Mouse (Mus musculus): ENCODE results near the gene Gm815. TPM values are rescaled to one million over a fixed set of nuclear protein-coding genes. Genes with fewer than 3 reads are reported as not detected.

Gene Gm815
- total and polyA plus RNA-seq, 3 experiments, result not detected

DNA sequence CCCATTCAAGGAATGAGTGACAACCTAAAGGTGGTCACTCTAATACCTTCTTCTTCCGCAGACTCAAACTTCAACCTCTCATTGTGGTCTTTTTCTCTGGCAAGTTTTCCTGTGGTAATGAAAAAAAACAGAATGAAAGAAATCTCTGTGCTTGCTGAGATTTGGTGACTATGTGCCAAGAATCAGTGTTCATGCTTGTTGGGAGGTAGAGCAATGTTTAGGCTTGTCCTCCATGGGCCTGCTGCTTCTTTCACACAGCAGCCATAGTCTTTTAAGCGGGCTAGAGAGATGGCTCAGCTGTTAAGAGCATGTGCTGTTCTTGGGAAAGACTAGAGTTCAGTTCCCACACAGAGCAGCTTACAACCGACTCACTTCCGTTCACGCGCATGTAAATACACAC, 41.8 kb upstream of the Gm815 start:
- no peak for DNase-seq (ENCODE audit: low read depth, low spot score)
- Histone ChIP-seq H3K27ac (ENCODE audit: control insufficient read depth, low read depth, low read length) (no peak overlapping the region), H3K9ac (ENCODE audit: control insufficient read depth, low read depth, low read length, poor library complexity, severe bottlenecking) (no peak overlapping the region), H3K27me3 (ENCODE audit: control insufficient read depth in 1 of 2, insufficient read depth in 2 of 2, low read length in 2 of 2) (no peaks in the 10 kb centered on the region), H3K4me1 (ENCODE audit: control insufficient read depth in 1 of 2, insufficient read depth in 2 of 2, low read length in 2 of 2) (peaks cover 0 to 3% of the 10 kb centered on the region in 2 experiments; a peak in 1 of 4 replicates), H3K9me3 (replicated peaks; ENCODE audit: insufficient read depth, low read length) (no peaks in the 10 kb centered on the region), H3K36me3 (ENCODE audit: control insufficient read depth in 1 of 2, insufficient read depth in 2 of 2, low read length in 2 of 2) (no peaks in the 10 kb centered on the region), H3K79me2 (ENCODE audit: control insufficient read depth, insufficient read depth, low read length, poor library complexity) (no peaks in the 10 kb centered on the region), H3K4me3 (ENCODE audit: control insufficient read depth in 1 of 2, insufficient read depth in 1 of 2, low read depth in 2 of 2, low read length in 2 of 2) (no peak overlapping the region)
- TF ChIP-seq POLR2A (IDR thresholded peaks at IDR 0.05; ENCODE audit: control insufficient read depth in 1 of 2, insufficient read depth in 1 of 2, low read depth in 1 of 2, low read length in 2 of 2, poor library complexity in 1 of 2) (no peak), ZC3H11A (IDR thresholded peaks at IDR 0.05; ENCODE audit: low read depth, low read length) (no peak), RCOR1 (IDR thresholded peaks at IDR 0.05; ENCODE audit: low read depth, low read length) (0 out of 2 replicates have a peak, but pooled peaks have one; percentile 25), ZMIZ1 (IDR thresholded peaks at IDR 0.05; ENCODE audit: low read depth, low read length) (no peak), CHD2 (IDR thresholded peaks at IDR 0.05; ENCODE audit: low read length) (no peak), ZKSCAN1 (IDR thresholded peaks at IDR 0.05; ENCODE audit: low read depth, low read length) (no peak), SIN3A (IDR thresholded peaks at IDR 0.05; ENCODE audit: low read length) (no peak)

DNA sequence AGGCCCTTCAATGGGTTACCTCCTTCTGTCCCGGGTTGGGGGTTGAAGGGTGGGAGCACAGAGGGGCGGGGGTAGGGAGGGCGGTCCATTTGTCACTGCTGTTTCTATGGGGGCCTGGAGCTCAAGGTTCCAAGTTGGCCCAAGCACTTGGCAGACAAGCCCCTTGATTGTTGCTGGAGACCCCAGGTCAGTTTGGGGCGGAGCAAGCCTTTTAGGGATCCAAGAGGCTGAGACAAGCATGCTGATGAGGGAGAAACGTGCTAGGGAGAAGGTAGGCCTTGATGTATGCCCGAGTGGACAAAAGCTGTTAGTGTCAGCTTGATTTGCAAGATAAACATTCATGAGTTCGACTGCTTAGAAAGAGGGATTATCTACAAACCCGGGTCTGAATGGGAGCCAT, 40.9 kb upstream of the Gm815 start:
- Histone ChIP-seq H3K4me3 (ENCODE audit: control insufficient read depth in 1 of 2, insufficient read depth in 1 of 2, low read depth in 2 of 2, low read length in 2 of 2) (peak overlapping the region in 1 of 2 experiments; percentile 8; a peak in 1 of 4 replicates), H3K36me3 (ENCODE audit: control insufficient read depth in 1 of 2, insufficient read depth in 2 of 2, low read length in 2 of 2) (peaks cover 0 to 2% of the 10 kb centered on the region in 2 experiments; a peak in 2 of 4 replicates), H3K9ac (ENCODE audit: control insufficient read depth, low read depth, low read length, poor library complexity, severe bottlenecking) (no peak overlapping the region), H3K9me3 (replicated peaks; ENCODE audit: insufficient read depth, low read length) (no peaks in the 10 kb centered on the region), H3K4me1 (ENCODE audit: control insufficient read depth in 1 of 2, insufficient read depth in 2 of 2, low read length in 2 of 2) (peaks cover 0 to 3% of the 10 kb centered on the region in 2 experiments; a peak in 1 of 4 replicates), H3K27me3 (ENCODE audit: control insufficient read depth in 1 of 2, insufficient read depth in 2 of 2, low read length in 2 of 2) (no peaks in the 10 kb centered on the region), H3K79me2 (ENCODE audit: control insufficient read depth, insufficient read depth, low read length, poor library complexity) (no peaks in the 10 kb centered on the region), H3K27ac (ENCODE audit: control insufficient read depth, low read depth, low read length) (no peak overlapping the region)
- no peak for DNase-seq (ENCODE audit: low read depth, low spot score)
- TF ChIP-seq MAZ (IDR thresholded peaks at IDR 0.05; ENCODE audit: low read depth, low read length), result no peak
- no peak for TF ChIP-seq ETS1 (IDR thresholded peaks at IDR 0.05; ENCODE audit: low read depth, low read length)
- TF ChIP-seq CTCF (IDR thresholded peaks at IDR 0.05 in 2 of 3, conservative IDR thresholded peaks at IDR 0.05 in 1 of 3; ENCODE audit: control insufficient read depth in 1 of 3, insufficient read depth in 1 of 3, low read depth in 2 of 3, low read length in 3 of 3, poor library complexity in 1 of 3, severe bottlenecking in 1 of 3), result no peak
- TF ChIP-seq ELF1 (IDR thresholded peaks at IDR 0.05; ENCODE audit: low read depth, low read length), result no peak
- TF ChIP-seq UBTF (IDR thresholded peaks at IDR 0.05; ENCODE audit: borderline replicate concordance, insufficient read depth, low read depth, low read length), result no peak
- no peak for TF ChIP-seq EP300 (IDR thresholded peaks at IDR 0.05; ENCODE audit: low read depth in 1 of 2, low read length in 2 of 2)
- no peak for TF ChIP-seq GABPA (IDR thresholded peaks at IDR 0.05; ENCODE audit: low read depth, low read length)
- TF ChIP-seq RCOR1 (IDR thresholded peaks at IDR 0.05; ENCODE audit: low read depth, low read length), result no peak
- TF ChIP-seq CHD1 (IDR thresholded peaks at IDR 0.05; ENCODE audit: low read depth, low read length), result no peak
- no peak for TF ChIP-seq HCFC1 (IDR thresholded peaks at IDR 0.05; ENCODE audit: low read depth, low read length)
- no peak for TF ChIP-seq USF2 (IDR thresholded peaks at IDR 0.05; ENCODE audit: borderline replicate concordance in 1 of 2, insufficient read depth in 1 of 2, low read depth in 1 of 2, low read length in 2 of 2)
- no peak for TF ChIP-seq POLR2AphosphoS2 (IDR thresholded peaks at IDR 0.05; ENCODE audit: low read length)
- TF ChIP-seq POLR2AphosphoS5 (IDR thresholded peaks at IDR 0.05; ENCODE audit: borderline replicate concordance, low read depth, low read length), result no peak
- no peak for TF ChIP-seq TAL1 (IDR thresholded peaks at IDR 0.05; ENCODE audit: low read length)
- TF ChIP-seq NRF1 (IDR thresholded peaks at IDR 0.05; ENCODE audit: insufficient read depth, low read depth, low read length, poor library complexity, severe bottlenecking), result no peak
- no peak for TF ChIP-seq MEF2A (IDR thresholded peaks at IDR 0.05; ENCODE audit: extremely low read depth, insufficient replicate concordance, low read depth, low read length, poor library complexity, severe bottlenecking)
